Mouse (Mus musculus): ENCODE results near the gene Med28. TPM values are rescaled to one million over a fixed set of nuclear protein-coding genes. Genes with fewer than 3 reads are reported as not detected.

Med28 gene
- total RNA-seq (2021), result 10 to 100 TPM; 43.8 to 47.7 TPM
- long read RNA-seq, experiment 1, full-length matches to known transcripts, result 121 of 126 reads
- long read RNA-seq, experiment 1, partial matches to known transcripts, result 0 of 126 reads
- long read RNA-seq, experiment 1, other reads (novel, unspliced or antisense), result 5 of 126 reads
- long read RNA-seq, experiment 2, full-length matches to known transcripts, result 161 of 163 reads
- long read RNA-seq, experiment 2, partial matches to known transcripts, result 0 of 163 reads
- long read RNA-seq, experiment 2, other reads (novel, unspliced or antisense), result 2 of 163 reads

DNA sequence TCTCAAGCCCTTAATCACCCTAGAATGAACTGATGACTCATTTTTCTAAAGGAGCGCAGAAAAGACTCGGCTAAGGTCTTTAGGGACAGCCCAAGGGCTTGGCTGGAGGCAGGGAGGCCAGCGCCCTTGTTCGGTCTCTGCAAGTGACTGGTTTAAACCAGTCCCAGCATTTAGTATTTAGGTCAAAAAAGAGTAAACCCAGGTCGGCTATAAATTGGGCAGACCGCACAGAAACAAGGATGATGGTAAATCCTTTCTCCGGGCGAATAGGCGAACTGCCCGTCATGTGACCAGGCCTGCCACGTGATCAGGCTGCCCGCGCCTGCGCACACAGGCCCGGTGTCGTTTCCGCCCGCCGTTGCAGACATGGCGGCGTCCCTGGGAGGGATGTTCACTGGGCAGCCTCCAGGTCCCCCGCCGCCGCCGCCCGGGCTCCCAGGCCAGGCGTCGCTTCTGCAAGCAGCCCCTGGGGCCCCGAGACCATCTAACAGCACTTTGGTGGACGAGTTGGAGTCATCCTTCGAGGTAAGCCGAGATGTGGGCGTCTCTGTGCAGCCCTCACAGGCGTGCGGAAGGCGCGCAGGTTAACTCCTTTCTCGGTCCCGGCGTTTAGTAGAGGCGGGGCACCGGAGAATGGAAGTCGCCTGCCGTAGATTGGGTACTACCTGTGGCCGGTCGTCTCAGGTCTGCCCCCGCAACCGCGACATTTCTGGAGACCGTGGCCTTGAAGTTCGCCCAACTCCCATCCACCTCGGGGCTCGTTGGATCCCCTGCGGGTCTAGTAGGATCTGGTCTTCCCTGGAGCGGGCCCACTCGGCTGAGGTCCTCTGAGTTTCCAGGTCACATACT lies at the start of gene Med28:
Med28 (plus strand) TSS at position 270 of the 849 bp plus-strand sequence.
- intact Hi-C loops (cut with DNase I), result loop anchor here (10.0 kb wide), 1 partner anchor 1295 kb away; the partner anchor contains the start of gene Tapt1
- peak; percentile 92 to 93 for DNase-seq

DNA sequence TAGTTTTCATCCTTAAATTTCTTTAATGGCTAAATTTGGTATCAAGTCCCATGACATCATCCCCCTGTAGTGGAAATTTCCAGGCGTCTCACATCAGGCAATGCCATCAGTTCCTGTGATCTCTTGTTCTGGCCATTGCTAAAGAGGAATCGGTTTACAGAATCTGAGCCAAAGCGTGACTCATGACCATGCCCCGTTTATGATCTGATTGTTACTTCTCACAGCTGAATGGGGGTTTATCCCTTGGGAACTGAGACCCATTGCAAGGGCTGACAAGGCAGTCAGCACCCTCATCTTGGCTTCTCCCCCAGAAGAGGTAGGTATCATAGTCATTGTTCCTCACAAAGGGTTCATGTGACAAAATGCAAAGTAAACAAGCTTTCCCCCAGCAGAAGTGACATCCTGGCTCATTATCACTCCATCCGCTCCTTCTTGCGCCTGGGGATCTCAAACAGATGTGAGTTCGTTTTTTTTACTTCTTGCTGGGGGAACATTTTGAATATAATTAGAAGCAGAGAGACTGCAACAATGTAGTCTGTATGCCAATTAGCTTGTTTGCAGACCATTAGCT lies 47.1 kb upstream of the Med28 start:
- no peak for DNase-seq
- intact Hi-C loops (cut with DNase I), result loop anchor here (2.0 to 10.0 kb wide), 2 partner anchors 196 to 872 kb away; partner anchors contain the start of gene Ncapg

DNA sequence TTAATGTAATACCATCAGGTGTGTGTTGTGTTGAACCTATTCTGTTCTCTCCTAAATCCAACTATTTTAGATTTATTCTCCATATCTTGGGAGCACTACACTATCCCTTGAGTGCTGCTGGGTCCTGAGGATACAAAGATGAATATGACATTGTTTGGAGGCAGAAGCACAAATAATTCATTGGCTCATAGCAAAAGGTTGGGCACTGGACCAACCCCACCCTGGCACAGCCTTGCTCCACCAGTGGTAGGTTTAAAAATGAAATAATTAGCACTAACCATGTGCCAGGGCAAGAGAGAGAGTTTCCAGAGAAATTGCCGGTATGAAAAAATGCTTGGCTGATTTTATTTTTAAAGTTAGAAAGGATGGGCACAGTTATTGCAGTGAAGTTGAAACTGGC lies 46.5 kb upstream of the Med28 start:
- intact Hi-C loops (cut with DNase I), result loop anchor here (2.0 to 10.0 kb wide), 2 partner anchors 195 to 871 kb away; partner anchors contain the start of gene Ncapg
- no peak for DNase-seq

DNA sequence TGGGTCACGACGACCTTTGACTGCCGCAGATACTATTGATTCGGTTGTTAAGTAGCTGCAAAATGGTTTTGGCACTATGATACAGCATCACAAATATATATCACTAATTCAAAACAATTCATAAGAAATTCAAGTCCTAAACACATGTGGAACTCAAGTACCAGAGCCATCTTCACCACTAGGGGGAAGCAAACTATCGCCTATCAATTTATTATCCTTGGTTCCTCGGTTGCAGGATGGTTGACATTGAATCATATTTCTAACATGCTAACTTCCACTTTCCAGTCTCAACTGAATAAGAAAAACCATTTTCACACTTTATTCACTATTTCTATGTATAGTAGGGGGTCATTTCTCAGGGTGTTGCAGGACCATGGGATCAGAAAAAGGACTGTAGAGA lies 45.8 kb upstream of the Med28 start:
- DNase-seq, result no peak
- intact Hi-C loops (cut with DNase I), result loop anchor here (10.0 kb wide), 1 partner anchor 871 kb away; no protein-coding TSS in a partner anchor

DNA sequence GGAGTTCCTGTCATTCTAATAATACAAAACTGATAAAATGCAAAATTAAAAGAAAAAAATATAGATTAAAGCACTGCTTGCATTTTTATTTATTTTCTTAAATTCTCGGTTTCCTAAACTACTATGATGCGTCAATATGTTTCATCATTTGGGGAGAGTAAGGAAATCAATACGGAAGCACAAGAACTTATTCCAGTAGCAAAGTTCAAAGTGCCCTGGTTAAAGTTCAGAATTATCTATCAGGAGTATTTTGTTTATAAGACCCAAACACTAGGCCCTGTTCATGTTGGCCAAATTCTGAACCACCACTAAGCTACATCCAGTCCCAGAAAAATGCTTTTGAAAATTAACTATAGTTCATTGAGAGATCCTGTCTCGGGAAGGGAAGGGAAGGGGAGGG lies 45.3 kb upstream of the Med28 start:
- intact Hi-C loops (cut with DNase I), result loop anchor here (5.0 to 10.0 kb wide), 2 partner anchors 58 to 870 kb away; no protein-coding TSS in a partner anchor
- DNase-seq, result no peak

DNA sequence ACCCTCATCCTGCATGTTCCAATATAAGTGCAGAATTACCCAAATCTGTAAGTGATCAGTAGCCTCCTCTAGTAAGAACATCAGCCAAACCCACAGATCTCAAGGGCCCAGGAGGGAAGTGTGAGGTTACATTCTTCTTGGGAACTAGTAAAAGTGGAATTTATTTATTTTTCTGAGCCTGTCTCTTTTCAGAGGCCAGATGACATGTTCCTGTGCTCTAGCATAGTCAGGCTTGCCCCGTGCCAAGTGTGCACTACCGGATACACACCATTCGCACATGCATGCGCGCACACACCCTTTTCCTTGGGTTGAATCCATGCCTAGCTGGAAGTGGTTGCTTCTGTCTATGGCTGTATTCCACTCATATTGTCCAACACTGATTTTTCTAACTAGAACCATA lies 44.3 kb upstream of the Med28 start:
- DNase-seq, result no peak
- intact Hi-C loops (cut with DNase I), result loop anchor here (5.0 to 10.0 kb wide), 2 partner anchors 57 to 869 kb away; no protein-coding TSS in a partner anchor

DNA sequence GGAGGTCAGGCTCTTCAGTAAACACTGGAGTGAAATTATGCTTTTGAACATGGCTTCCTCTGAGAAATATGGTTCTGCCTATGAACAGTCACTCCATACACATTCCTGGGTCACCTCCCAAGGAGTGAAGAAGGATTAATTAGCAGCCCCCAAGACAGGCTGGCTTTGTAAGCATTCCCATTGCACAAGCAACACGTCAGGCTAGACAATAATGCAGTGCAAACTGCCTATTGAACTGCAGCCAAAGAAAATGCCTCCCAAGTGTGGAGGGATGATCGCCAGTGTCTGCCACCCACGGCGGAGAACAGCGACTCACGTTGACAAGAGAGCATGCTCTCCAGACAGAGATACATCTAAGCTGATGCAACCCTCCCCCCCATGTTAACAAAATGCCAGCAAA lies 43.7 kb upstream of the Med28 start:
- intact Hi-C loops (cut with DNase I), result loop anchor here (5.0 to 10.0 kb wide), 2 partner anchors 56 to 869 kb away; no protein-coding TSS in a partner anchor
- no peak for DNase-seq

DNA sequence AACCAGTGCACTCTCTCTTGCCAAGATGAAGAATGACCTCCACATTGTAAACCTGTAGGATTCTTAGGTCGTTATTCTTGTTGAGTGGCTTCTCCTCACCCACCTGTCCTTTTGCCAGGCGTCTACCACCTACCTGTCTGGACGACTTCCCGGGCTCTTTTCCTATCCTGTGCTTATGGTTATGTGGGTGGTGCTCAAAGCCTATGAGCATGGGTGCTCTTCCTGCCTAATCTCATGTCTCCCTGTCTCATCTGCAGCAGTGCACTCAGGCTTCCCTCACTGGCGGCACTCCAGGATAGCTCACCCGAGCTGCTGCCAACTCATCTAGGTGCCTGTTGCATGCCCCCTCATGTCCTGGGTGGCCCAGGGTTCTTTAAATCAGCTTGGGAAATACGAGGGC lies 42.4 kb upstream of the Med28 start:
- intact Hi-C loops (cut with DNase I), result loop anchor here (5.0 to 10.0 kb wide), 2 partner anchors 55 to 867 kb away; no protein-coding TSS in a partner anchor
- DNase-seq, result no peak

DNA sequence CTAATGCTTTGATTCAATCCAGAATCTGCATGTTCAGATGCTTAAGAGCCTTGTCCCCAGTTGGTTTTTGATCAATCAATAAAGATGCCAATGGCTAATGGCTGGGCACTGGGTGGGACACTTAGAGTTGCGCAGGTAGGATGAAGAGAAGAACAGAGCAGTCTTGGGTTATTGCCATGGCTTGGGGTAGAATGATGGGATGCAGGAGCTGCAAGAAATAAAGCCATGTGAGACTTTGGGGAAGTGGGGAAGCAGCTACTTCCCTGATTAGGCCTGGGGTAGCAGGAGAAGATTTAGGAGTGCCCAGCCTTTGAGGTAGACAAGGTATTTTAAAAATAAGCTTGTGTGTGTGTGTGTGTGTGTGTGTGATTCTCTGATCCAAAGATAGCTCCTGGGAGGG lies 40.0 kb upstream of the Med28 start:
- no peak for DNase-seq
- intact Hi-C loops (cut with DNase I), result no loop called here

DNA sequence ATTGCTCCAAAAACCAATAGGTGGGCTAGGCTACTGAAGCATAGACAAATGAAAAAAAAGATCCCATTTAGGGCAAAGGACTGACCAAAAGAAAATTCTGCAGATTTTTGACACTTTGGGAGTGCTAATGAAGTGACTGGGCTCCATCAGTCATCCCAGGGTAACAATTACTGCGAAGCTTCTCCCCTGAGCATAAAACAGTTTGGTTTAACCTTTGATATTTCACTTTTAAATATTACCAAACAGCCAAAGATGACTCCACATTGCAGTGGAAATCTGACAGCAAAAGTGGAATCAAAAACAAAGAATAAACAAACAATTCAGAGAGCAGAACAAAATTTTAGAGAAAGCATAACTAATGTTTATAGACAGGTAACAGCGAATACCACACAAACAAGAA lies 38.9 kb upstream of the Med28 start:
- no peak for DNase-seq
- intact Hi-C loops (cut with DNase I), result no loop called here

DNA sequence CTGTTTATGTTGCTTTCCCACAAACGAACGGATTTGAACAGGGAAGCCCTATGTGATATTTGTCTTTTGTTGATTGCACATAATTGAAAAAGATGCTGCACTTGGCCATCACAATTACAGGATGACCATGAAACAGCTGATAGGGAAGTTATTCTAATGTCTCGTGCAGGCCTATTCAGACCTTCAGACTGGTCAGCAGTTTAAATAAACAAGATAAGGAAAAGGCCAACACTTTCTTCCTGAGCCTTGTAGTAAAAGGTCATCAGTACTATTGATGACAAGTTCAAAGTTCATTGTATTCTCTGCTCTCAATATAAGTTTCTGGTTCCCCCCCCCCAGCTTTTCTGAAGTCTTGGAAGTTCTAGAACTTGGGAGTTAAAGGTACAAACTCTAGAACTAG lies 37.4 kb upstream of the Med28 start:
- no peak for DNase-seq
- intact Hi-C loops (cut with DNase I), result no loop called here

DNA sequence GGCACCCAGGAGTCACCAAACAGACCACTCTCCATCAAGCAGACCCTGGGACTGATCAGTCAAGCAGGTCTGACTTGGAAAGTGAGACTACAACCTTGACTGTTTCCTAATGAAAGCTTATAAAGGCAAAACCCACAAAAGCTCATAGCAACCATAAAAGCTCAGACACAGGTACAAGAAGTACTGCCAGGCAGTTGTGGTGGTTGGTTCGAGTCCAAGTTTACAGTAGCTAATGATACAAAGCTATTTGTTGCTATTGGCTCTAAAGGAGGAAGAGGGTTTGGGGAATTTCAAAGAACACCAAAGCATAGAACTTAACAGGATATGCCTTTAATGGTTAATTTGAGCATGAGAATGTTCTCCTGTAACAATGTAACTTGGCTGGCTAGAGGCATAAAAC lies 36.4 kb upstream of the Med28 start:
- DNase-seq, result no peak
- intact Hi-C loops (cut with DNase I), result no loop called here

DNA sequence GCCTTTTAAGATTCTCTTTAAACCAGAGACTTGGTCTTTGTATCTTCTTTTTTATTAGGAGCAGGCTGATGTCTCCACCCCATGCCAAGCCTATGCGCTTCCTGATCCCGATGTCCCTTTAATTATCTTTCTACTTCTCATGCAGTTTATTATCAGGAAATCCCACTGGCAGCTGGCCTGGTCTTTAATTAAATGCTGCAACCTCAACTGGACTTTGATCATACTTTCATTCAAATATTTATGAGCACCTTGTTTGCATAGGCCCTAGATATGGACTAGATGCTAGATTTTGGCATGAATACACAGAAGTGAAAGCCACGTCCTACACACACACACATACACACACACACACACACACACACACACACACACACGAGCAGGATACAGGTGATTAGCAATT lies 28.3 kb upstream of the Med28 start:
- intact Hi-C loops (cut with DNase I), result loop anchor here (5.0 kb wide), 2 partner anchors 36 to 39 kb away; partner anchors contain the start of genes Clrn2 and Qdpr

DNA sequence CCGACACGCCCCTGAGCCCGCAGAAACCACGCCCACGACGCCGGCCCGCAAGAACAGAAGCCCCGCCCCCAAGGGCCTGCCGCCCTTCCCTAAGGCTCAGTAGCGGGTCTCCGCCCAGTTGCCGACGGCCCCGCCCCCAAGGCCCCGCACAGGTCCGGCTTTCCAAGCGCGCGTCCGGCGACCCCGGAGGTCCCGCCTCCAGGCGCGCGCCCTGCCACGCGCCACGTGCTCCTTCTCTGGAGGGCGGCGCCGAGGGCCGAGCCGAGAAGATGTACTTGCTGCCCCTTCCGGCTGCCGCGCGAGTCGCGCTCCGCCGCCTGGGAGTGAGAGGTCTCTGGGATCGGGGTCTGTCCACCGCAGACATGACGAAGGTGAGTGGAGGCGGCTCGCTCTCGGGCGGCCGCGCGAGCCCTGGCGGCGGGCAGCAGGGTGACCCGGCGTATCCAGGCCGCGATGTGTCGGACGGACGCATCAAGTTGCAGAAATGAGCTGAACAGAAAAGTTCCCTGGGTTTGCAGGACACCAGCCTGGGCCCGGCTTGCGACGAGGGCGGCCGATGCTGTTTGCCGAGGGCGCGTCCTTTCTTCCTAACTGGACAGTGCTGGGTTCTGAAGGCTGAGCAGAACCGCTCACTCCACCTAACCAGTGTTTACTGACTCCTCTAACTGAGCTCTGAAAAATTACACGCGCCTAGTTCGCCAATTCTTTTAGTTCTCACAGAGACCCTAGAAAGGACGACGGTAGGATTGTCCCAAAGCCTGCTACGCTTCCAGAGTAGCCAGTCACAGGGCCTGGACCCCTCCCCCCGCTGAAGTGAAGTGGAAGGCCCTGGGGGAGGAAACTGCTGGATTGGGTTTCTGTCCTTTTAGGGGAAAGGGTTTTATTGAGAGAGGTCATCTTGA lies 26.6 kb upstream of the Med28 start, which contains the start of gene Lap3:
Lap3 (plus strand) TSS at position 184 of the 902 bp plus-strand sequence.
- DNase-seq, result peak; percentile 99
- intact Hi-C loops (cut with DNase I), result loop anchor here (5.0 kb wide), 2 partner anchors 34 to 41 kb away; partner anchors contain the start of genes Clrn2 and Qdpr

More for the DNA sequence above, 28.3 kb upstream of the Med28 start:
- no peak for DNase-seq

DNA sequence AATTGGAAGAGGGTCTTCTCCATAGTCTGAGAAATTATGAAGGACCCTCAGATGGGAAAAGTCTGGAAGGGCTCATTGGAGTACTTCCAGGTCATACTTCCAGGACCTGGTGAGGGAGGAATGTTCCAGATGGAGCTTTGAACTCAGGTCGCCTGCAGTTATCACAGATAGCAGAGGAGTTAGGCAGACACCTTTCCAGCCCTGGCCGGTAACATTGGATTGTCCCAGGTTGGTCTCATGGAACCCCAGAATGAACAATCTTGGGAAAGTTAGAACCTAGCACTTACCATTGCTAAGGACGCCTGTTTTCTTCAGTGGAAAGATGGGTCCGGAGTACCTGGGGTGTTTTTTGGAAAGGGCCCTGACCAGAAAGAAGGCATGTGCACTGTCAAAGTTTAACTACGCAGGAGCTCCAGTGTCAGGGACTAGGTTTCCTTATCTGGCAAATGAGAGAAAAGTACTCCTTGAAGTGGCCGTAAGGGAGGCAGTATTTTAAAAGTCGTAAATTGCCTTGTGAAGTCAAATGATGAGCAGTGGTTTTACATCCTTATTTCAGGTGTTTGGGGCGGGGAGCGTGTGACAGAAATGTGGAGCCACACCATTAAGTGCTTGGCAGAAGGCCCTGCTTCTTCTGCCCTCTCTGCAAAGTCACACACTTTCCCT lies 25.8 kb upstream of the Med28 start:
- no peak for DNase-seq
- intact Hi-C loops (cut with DNase I), result loop anchor here (5.0 kb wide), 2 partner anchors 33 to 42 kb away; partner anchors contain the start of genes Clrn2 and Qdpr

DNA sequence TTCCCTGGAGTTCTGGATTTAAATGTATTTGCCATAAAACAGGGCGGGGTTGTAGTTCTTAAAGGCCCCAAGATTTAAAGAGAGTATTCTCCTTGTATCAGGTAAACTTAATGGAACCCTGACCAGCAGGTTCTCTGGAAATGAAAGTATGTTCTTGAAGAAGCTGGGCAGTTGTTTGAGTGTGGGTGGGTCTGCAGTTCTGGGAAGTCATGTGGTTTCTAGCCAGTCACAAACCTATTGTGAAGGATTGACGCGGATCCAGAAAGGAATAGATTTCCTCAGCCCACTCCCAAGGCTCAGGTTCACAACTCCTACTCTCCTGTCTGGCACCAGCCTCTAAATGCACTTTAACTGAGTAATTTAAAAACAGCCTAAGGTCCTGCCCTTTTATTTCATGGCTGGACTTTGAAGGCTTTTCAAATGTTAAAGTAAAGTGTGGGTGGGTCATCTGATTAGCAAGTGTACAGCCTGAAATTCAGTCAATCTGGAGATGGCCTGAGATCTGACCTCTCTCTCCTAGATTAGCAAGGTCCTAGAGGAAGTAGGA lies 24.5 kb upstream of the Med28 start:
- intact Hi-C loops (cut with DNase I), result no loop called here

DNA sequence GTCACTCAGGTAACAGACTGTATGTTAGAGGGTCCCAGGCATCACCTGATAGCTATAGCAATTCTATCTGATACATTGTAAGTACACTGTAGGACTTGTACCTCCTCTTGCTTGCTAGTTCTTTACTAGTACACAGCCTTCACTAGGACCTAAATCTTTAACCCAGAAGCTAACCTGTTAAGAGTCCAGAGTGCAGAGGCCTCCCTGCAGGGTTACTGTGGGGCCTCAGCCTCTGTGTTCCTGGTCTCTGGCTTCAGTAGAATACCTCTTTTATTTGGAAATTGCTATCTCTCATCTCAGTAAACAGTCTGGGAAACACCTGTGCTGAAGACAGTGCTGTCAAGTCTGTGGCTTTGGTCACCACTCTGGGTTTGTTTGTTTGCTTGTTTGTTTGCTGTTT lies 24.0 kb upstream of the Med28 start:
- DNase-seq, result no peak
- intact Hi-C loops (cut with DNase I), result no loop called here

More for the DNA sequence above, 24.5 kb upstream of the Med28 start:
- DNase-seq, result no peak

DNA sequence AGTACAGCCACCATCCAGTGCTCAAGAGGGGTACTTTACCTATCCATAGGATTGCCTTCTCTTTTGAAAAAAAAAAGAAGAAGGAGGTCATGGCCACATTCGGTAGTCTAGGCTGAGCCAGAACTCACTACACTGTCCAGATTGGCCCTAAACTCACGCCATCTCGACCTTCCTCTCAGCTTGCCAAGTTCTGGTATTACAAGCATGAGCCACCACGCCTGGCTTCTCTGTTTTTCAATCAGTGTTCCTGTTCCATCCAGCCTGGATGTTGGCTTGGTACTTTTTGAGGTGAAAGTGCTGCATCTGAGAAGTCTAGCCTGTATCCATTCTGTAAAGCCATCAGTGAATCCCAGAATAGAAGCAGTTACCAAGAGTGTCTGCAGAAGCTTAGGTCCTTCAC lies 23.6 kb upstream of the Med28 start:
- DNase-seq, result no peak
- intact Hi-C loops (cut with DNase I), result no loop called here

All from gastrocnemius, postnatal 36 days (tissue).